Mouse (Mus musculus) limb, embryonic 11.5 days (tissue): ENCODE measurements around the gene Prokr2. TPM values are rescaled to one million over a fixed set of nuclear protein-coding genes. Genes with fewer than 3 reads are reported as not detected.

Experiments used
- ATAC-seq: fragments of 200-750 bp; cut with Nextera tagmentation; 2 replicates; pipeline ENCODE4 v1.8.0; 2017; ENCODE audit warnings: low read depth; ENCODE audit not compliant: insufficient number of reproducible peaks, low FRiP score, low TSS enrichment
- DNase-seq: peaks from one replicate; pipeline ENCODE4 v3.0.0-alpha.2; 2015; ENCODE audit warnings: low spot score
- H3K27ac ChIP-seq: fragments of 300-500 bp; sonication (generic); replicated peaks from 2 replicates; pipeline ENCODE4 v1.5.1; 2014; ENCODE audit warnings: low read depth, mild to moderate bottlenecking, low read length
- H3K27me3 ChIP-seq: fragments of 300-500 bp; sonication (generic); 2 replicates; pipeline ENCODE4 v1.6.1; 2014; ENCODE audit warnings: mild to moderate bottlenecking, low read length, mixed read lengths; ENCODE audit not compliant: control insufficient read depth, insufficient read depth
- H3K36me3 ChIP-seq: fragments of 300-500 bp; sonication (generic); 2 replicates; pipeline ENCODE4 v1.6.1; 2014; ENCODE audit warnings: mild to moderate bottlenecking, low read length, moderate library complexity, mixed read lengths; ENCODE audit not compliant: control insufficient read depth, insufficient read depth
- H3K4me1 ChIP-seq: fragments of 300-500 bp; sonication (generic); 2 replicates; pipeline ENCODE4 v1.6.1; 2014; ENCODE audit warnings: low read length, mixed read lengths; ENCODE audit not compliant: control insufficient read depth, insufficient read depth
- H3K4me2 ChIP-seq: fragments of 300-500 bp; sonication (generic); 2 replicates; pipeline ENCODE4 v1.6.1; 2014; ENCODE audit warnings: low read depth, mild to moderate bottlenecking, moderate library complexity; ENCODE audit not compliant: severe bottlenecking
- H3K4me3 ChIP-seq: fragments of 300-500 bp; sonication (generic); 2 replicates; pipeline ENCODE4 v1.5.1; 2014; ENCODE audit warnings: low read depth, low read length
- H3K9ac ChIP-seq: fragments of 300-500 bp; sonication (generic); 2 replicates; pipeline ENCODE4 v1.6.1; 2014; ENCODE audit warnings: mild to moderate bottlenecking, low read length
- H3K9me3 ChIP-seq: fragments of 300-500 bp; sonication (generic); 2 replicates; pipeline ENCODE4 v1.6.1; 2016; ENCODE audit warnings: low read length; ENCODE audit not compliant: control insufficient read depth
- WGBS: fragments of 180-500 bp; shearing (Covaris S2); extraction: QIAGEN DNeasy Blood & Tissue Kit; methylation state at CpG from one replicate; pipeline ENCODE4 v1.1.7; 2014; 5-methylcytosine and 5-hydroxymethylcytosine counted together
- polyA plus RNA-seq: library from polyadenylated mRNA; unstranded; fragments of >200 nt; fragmentation: Nextera tagmentation; extraction: Ambion mirVana; gene quantifications from 2 replicates; pipeline ENCODE4 v1.2.1, GENCODE M21; 2014

Gene Prokr2
- polyA plus RNA-seq, 1 experiment from 2014 or later: 2.7 TPM

- 73% methylated on average over 3 of the region's 3 CpGs for WGBS
Observed at GRCm38 (mm10) chr2:132375721-132376120, 9.5 kb downstream of the Prokr2 start.

GRCm38 (mm10) chr2:132375135-132375534, 10.1 kb downstream of the Prokr2 start:
- ATAC-seq (no peak), DNase-seq (no peak)
- Histone ChIP-seq H3K27ac (no peak overlapping the region), H3K27me3 (no peaks in the 10 kb centered on the region), H3K4me2 (no peak overlapping the region), H3K9ac (no peak overlapping the region), H3K36me3 (no peaks in the 10 kb centered on the region), H3K4me3 (no peak overlapping the region), H3K9me3 (no peaks in the 10 kb centered on the region), H3K4me1 (no peaks in the 10 kb centered on the region)
- WGBS: 86% methylated on average over 9 of the region's 9 CpGs

More at GRCm38 (mm10) chr2:132375721-132376120, 9.5 kb downstream of the Prokr2 start:
- Histone ChIP-seq H3K4me2 (no peak overlapping the region), H3K4me3 (no peak overlapping the region), H3K27me3 (no peaks in the 10 kb centered on the region), H3K36me3 (no peaks in the 10 kb centered on the region), H3K27ac (no peak overlapping the region), H3K9ac (no peak overlapping the region), H3K4me1 (no peaks in the 10 kb centered on the region), H3K9me3 (no peaks in the 10 kb centered on the region)
- DNase-seq (no peak), ATAC-seq (no peak)

- 91% methylated on average over 17 of the region's 17 CpGs for WGBS
- Histone ChIP-seq H3K4me3 (no peak overlapping the region), H3K27ac (no peak overlapping the region), H3K36me3 (no peaks in the 10 kb centered on the region), H3K4me1 (no peaks in the 10 kb centered on the region), H3K9ac (no peak overlapping the region), H3K9me3 (no peaks in the 10 kb centered on the region), H3K4me2 (no peak overlapping the region), H3K27me3 (no peaks in the 10 kb centered on the region)
- ATAC-seq (no peak), DNase-seq (no peak)
Observed at GRCm38 (mm10) chr2:132373748-132374147, 11.5 kb downstream of the Prokr2 start.

- Histone ChIP-seq H3K4me1 (no peaks in the 10 kb centered on the region), H3K4me3 (no peak overlapping the region), H3K4me2 (no peak overlapping the region), H3K9me3 (no peaks in the 10 kb centered on the region), H3K9ac (no peak overlapping the region), H3K27ac (no peak overlapping the region), H3K27me3 (no peaks in the 10 kb centered on the region), H3K36me3 (no peaks in the 10 kb centered on the region)
- ATAC-seq (no peak), DNase-seq (no peak)
- 89% methylated on average over 3 of the region's 3 CpGs for WGBS
Observed at GRCm38 (mm10) chr2:132368433-132368832, 16.8 kb downstream of the Prokr2 start.

- H3K9me3 ChIP-seq: no peaks in the 10 kb centered on the region
- H3K4me2 ChIP-seq: no peak overlapping the region
- H3K27me3 ChIP-seq: no peaks in the 10 kb centered on the region
- H3K9ac ChIP-seq: no peak overlapping the region
- no peaks in the 10 kb centered on the region for H3K4me1 ChIP-seq
- no peak overlapping the region for H3K4me3 ChIP-seq
- no peaks in the 10 kb centered on the region for H3K36me3 ChIP-seq
- H3K27ac ChIP-seq: no peak overlapping the region
- WGBS: 86% methylated on average over 11 of the region's 11 CpGs
- no peak for DNase-seq
- no peak for ATAC-seq
Observed at GRCm38 (mm10) chr2:132343846-132344245, 41.4 kb downstream of the Prokr2 start.

- Histone ChIP-seq H3K4me1 (no peaks in the 10 kb centered on the region), H3K36me3 (no peaks in the 10 kb centered on the region), H3K4me2 (no peak overlapping the region), H3K9ac (no peak overlapping the region), H3K27ac (no peak overlapping the region), H3K9me3 (no peaks in the 10 kb centered on the region), H3K4me3 (no peak overlapping the region), H3K27me3 (no peaks in the 10 kb centered on the region)
- ATAC-seq (no peak), DNase-seq (no peak)
- WGBS: 88% methylated on average over 3 of the region's 3 CpGs
Observed at GRCm38 (mm10) chr2:132341293-132341692, 44.0 kb downstream of the Prokr2 start.

- Histone ChIP-seq H3K4me3 (no peak overlapping the region), H3K36me3 (no peaks in the 10 kb centered on the region), H3K27me3 (no peaks in the 10 kb centered on the region), H3K4me2 (no peak overlapping the region), H3K9ac (no peak overlapping the region), H3K9me3 (no peaks in the 10 kb centered on the region), H3K27ac (no peak overlapping the region), H3K4me1 (no peaks in the 10 kb centered on the region)
- WGBS: 86% methylated on average over 2 of the region's 2 CpGs
- ATAC-seq (no peak), DNase-seq (no peak)
Observed at GRCm38 (mm10) chr2:132340350-132340749, 44.9 kb downstream of the Prokr2 start.

- H3K27ac ChIP-seq: no peak overlapping the region
- ATAC-seq: no peak
- H3K4me1 ChIP-seq: no peaks in the 10 kb centered on the region
- H3K36me3 ChIP-seq: no peaks in the 10 kb centered on the region
- H3K4me3 ChIP-seq: no peak overlapping the region
- no peak overlapping the region for H3K4me2 ChIP-seq
- H3K9ac ChIP-seq: no peak overlapping the region
- DNase-seq: no peak
- H3K27me3 ChIP-seq: no peaks in the 10 kb centered on the region
- H3K9me3 ChIP-seq: no peaks in the 10 kb centered on the region
- WGBS: 92% methylated on average over 2 of the region's 2 CpGs
Observed at GRCm38 (mm10) chr2:132337202-132337601, 48.0 kb downstream of the Prokr2 start.

- ATAC-seq (no peak), DNase-seq (no peak)
- Histone ChIP-seq H3K4me3 (no peak overlapping the region), H3K9me3 (no peaks in the 10 kb centered on the region), H3K36me3 (no peaks in the 10 kb centered on the region), H3K27me3 (no peaks in the 10 kb centered on the region), H3K9ac (no peak overlapping the region), H3K4me2 (no peak overlapping the region), H3K4me1 (no peaks in the 10 kb centered on the region), H3K27ac (no peak overlapping the region)
- WGBS: 79% methylated on average over 4 of the region's 4 CpGs
Observed at GRCm38 (mm10) chr2:132323541-132323940, 61.7 kb downstream of the Prokr2 start.
